8 mouse cellular contexts compared by ENCODE assay signal in the genomic region with DNA sequence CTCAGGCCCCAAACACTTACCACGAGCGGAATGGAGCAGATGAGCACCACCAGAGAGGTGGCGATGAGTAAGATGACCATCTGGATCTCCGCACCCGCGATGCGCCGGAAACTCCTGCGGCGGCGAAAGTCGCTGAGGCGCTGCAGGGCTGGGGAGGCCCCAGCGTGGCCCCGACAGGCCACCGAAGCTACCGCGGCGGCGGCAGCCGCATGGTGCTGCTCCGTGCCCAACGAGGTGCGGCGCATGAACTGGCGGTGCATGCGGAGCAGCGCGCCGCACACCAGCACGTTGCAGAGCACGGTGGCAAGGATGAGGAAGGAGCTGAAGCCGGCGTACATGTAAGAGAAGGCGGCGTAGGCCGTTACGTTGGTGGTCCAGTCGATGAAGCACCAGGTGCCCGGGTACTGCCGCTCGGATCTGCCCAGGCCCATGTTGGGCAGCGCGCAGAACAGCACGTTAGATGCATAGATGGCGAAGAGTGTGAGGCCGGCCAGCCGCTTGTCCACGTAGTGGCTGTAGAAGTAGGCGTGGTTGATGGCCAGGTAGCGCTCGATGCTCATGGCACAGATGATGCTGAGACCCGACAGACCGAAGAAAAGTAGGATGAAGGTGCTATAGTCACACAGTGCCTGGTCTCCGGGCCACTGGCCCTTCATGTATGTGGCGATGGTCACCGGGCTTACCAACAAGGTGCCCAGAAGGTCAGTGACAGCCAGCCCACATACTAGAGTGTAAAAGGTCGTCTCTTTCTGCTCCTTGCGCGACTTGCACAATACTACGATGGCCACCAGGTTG. TPM values are rescaled to one million over a fixed set of nuclear protein-coding genes. Genes with fewer than 3 reads are reported as not detected.
A peak's percentile ranks its signal among the peaks of the same experiment; 100 is the strongest.
DNase-seq lines count a peak whose midpoint lies in the region; ATAC-seq and TF ChIP-seq lines count a peak whose summit lies in the region.

No protein-coding gene starts in this region.

- H3K27me3 ChIP-seq in forebrain, embryonic 14.5 days (replicated peaks; ENCODE audit: control insufficient read depth, insufficient read depth, low read length): peaks cover 37% of the 10 kb centered on the region
- H3K27me3 ChIP-seq in hindbrain, embryonic 15.5 days: peaks cover 29% of the 10 kb centered on the region
- H3K27me3 ChIP-seq in liver, postnatal 0 days (ENCODE audit: insufficient read depth, low read length): peaks cover 28% of the 10 kb centered on the region

- peak; percentile 50 for ATAC-seq in forebrain, embryonic 14.5 days
- peak; percentile 57 for ATAC-seq in hindbrain, embryonic 15.5 days (ENCODE audit: low FRiP score, low read depth)
- peak; percentile 24 for ATAC-seq in liver, postnatal 0 days

- H3K36me3 ChIP-seq in forebrain, embryonic 14.5 days (ENCODE audit: control insufficient read depth, insufficient read depth, low read length): no peaks in the 10 kb centered on the region
- no peaks in the 10 kb centered on the region for H3K36me3 ChIP-seq in hindbrain, embryonic 15.5 days
- H3K36me3 ChIP-seq in liver, postnatal 0 days (replicated peaks; ENCODE audit: insufficient read depth, low read length): no peaks in the 10 kb centered on the region

- no peak for TF ChIP-seq CTCF in left cerebral cortex, adult 2 months (IDR thresholded peaks at IDR 0.05)
- no peak for TF ChIP-seq CTCF in liver, postnatal 0 days (IDR thresholded peaks at IDR 0.05; ENCODE audit: low read depth)

- H3K9me3 ChIP-seq in forebrain, embryonic 14.5 days (replicated peaks; ENCODE audit: control insufficient read depth, low read length): no peaks in the 10 kb centered on the region
- H3K9me3 ChIP-seq in hindbrain, embryonic 15.5 days: no peaks in the 10 kb centered on the region
- no peaks in the 10 kb centered on the region for H3K9me3 ChIP-seq in liver, postnatal 0 days (ENCODE audit: low read length)

- H3K4me3 ChIP-seq in left cerebral cortex, adult 2 months: peak overlapping the region; percentile 46
- peak overlapping the region; percentile 38 for H3K4me3 ChIP-seq in forebrain, embryonic 14.5 days (ENCODE audit: low read depth, low read length)
- peak overlapping the region; percentile 64 for H3K4me3 ChIP-seq in hindbrain, embryonic 15.5 days
- H3K4me3 ChIP-seq in liver, postnatal 0 days (ENCODE audit: low read depth, low read length): peak overlapping the region; percentile 72

- TF ChIP-seq EP300 in liver, postnatal 0 days (IDR thresholded peaks at IDR 0.05; ENCODE audit: low read depth): no peak

- H3K9ac ChIP-seq in forebrain, embryonic 14.5 days (ENCODE audit: low read length): peak overlapping the region; percentile 56
- peak overlapping the region; percentile 53 for H3K9ac ChIP-seq in hindbrain, embryonic 15.5 days
- H3K9ac ChIP-seq in liver, postnatal 0 days (replicated peaks): peak overlapping the region; percentile 54

- no peak overlapping the region for H3K27ac ChIP-seq in left cerebral cortex, adult 2 months
- H3K27ac ChIP-seq in forebrain, embryonic 14.5 days (ENCODE audit: low read depth, low read length): no peak overlapping the region
- H3K27ac ChIP-seq in hindbrain, embryonic 15.5 days (replicated peaks): no peak overlapping the region
- H3K27ac ChIP-seq in liver, postnatal 0 days (ENCODE audit: low read depth): peak overlapping the region; percentile 19; the same call in 1 of the 2 replicates

- WGBS in forebrain, embryonic 14.5 days: 3% methylated on average over 61 of the region's 61 CpGs
- WGBS in hindbrain, embryonic 15.5 days: 3% methylated on average over 61 of the region's 61 CpGs
- WGBS in liver, postnatal 0 days (ENCODE audit: insufficient replicate concordance): 2% methylated on average over 54 of the region's 61 CpGs

- intact Hi-C loops in left cerebral cortex, adult 2 months (cut with DNase I): no loop called here

- H3K4me1 ChIP-seq in forebrain, embryonic 14.5 days (ENCODE audit: control insufficient read depth, insufficient read depth, low read length): peaks cover 15% of the 10 kb centered on the region
- H3K4me1 ChIP-seq in hindbrain, embryonic 15.5 days (replicated peaks): peaks cover 30% of the 10 kb centered on the region
- peaks cover 40% of the 10 kb centered on the region for H3K4me1 ChIP-seq in liver, postnatal 0 days (ENCODE audit: insufficient read depth)

- H3K4me2 ChIP-seq in forebrain, embryonic 14.5 days (ENCODE audit: low read length): peak overlapping the region; percentile 79
- peak overlapping the region; percentile 100 for H3K4me2 ChIP-seq in hindbrain, embryonic 15.5 days
- peak overlapping the region; percentile 99 for H3K4me2 ChIP-seq in liver, postnatal 0 days (ENCODE audit: low read depth, low read length)

- peak; percentile 29 to 56 for DNase-seq in left cerebral cortex, adult 2 months (ENCODE audit: extremely low spot score in 1 of 2, low spot score in 2 of 2)
- DNase-seq in left cerebral cortex, adult 11 months (ENCODE audit: low spot score): no peak
- DNase-seq in adrenal gland, postnatal 10 days: peak; percentile 40
- peak; percentile 51 for DNase-seq in forebrain, embryonic 14.5 days (ENCODE audit: low spot score)
- DNase-seq in liver, postnatal 0 days: peak; percentile 50
- DNase-seq in right cerebral cortex, postnatal 36 days (ENCODE audit: low spot score in 2 of 2): peak; percentile 15 to 23
- no peak for DNase-seq in ovary, postnatal 10 days (ENCODE audit: low spot score)

RNA-seq across cellular contexts. Expression of a gene that starts 1.5 kb away (rescaled TPM):
- 1 to 10 TPM; 1.1 to 1.2 TPM for total RNA-seq in left cerebral cortex, adult 2 months (2021)
- 1 to 10 TPM; 4.1 to 5.6 TPM for total RNA-seq in adrenal gland, postnatal 10 days (2021)
- polyA plus RNA-seq in forebrain, embryonic 14.5 days (2014; fragmentation: Nextera tagmentation; extraction: Ambion mirVana): 0.42 and 0.51 TPM in 2 replicates
- 2.6 and 3.1 TPM in 2 replicates for polyA plus RNA-seq in hindbrain, embryonic 15.5 days (2015; fragmentation: Nextera tagmentation; extraction: Ambion mirVana)
- polyA plus RNA-seq in liver, postnatal 0 days (2015; fragmentation: Nextera tagmentation; extraction: Ambion mirVana): 0.99 and 1.5 TPM in 2 replicates

RNA-seq across cellular contexts. Expression of a gene that starts 57.1 kb away (rescaled TPM):
- total RNA-seq in left cerebral cortex, adult 2 months (2021): 10 to 100 TPM; 90.7 to 95.1 TPM
- 10 to 100 TPM; 32.7 to 35.4 TPM for total RNA-seq in adrenal gland, postnatal 10 days (2021)
- polyA plus RNA-seq in forebrain, embryonic 14.5 days (2014; fragmentation: Nextera tagmentation; extraction: Ambion mirVana): 65.6 and 75.5 TPM in 2 replicates
- 50.4 and 53.0 TPM in 2 replicates for polyA plus RNA-seq in hindbrain, embryonic 15.5 days (2015; fragmentation: Nextera tagmentation; extraction: Ambion mirVana)
- polyA plus RNA-seq in liver, postnatal 0 days (2015; fragmentation: Nextera tagmentation; extraction: Ambion mirVana): 16.3 and 16.5 TPM in 2 replicates

Comparison
In these comparisons a context has a peak if more than half of its experiments do, and no peak if none do; other contexts are left out.
1. DNase-seq: peak in left cerebral cortex, adult 2 months (2 of 2), adrenal gland, postnatal 10 days (single experiment), forebrain, embryonic 14.5 days (single experiment), liver, postnatal 0 days (single experiment) and right cerebral cortex, postnatal 36 days (2 of 2); none in left cerebral cortex, adult 11 months (single experiment) and ovary, postnatal 10 days (single experiment).
2. Peak in every context shown above with its lines, with median percentiles within 50 percentile points of each other: H3K4me3 ChIP-seq, ATAC-seq, H3K4me2 ChIP-seq and H3K9ac ChIP-seq.